Mouse (Mus musculus) liver, adult 2 months (tissue): Measurements from ENCODE around the gene Notch3. TPM values are rescaled to one million over a fixed set of nuclear protein-coding genes. Genes with fewer than 3 reads are reported as not detected.
A peak's percentile ranks its signal among the peaks of the same experiment; 100 is the strongest.

Source experiments
- DNase-seq: peaks from one replicate; pipeline ENCODE4 v3.0.0-alpha.2; 2011; ENCODE audit warnings: low read depth, low spot score; ENCODE audit errors: extremely low read depth
- H3K27ac ChIP-seq: fragments of 200-500 bp; replicated peaks from 2 replicates; pipeline ENCODE4 v1.5.1; 2012; ENCODE audit warnings: low read depth, mild to moderate bottlenecking, control low read depth, inconsistent platforms, low read length; ENCODE audit not compliant: insufficient read depth
- H3K27me3 ChIP-seq: fragments of 200-500 bp; 2 replicates; pipeline ENCODE4 v1.6.1; 2012; ENCODE audit warnings: mild to moderate bottlenecking, moderate library complexity, low read length, inconsistent platforms; ENCODE audit not compliant: control insufficient read depth, insufficient read depth
- H3K36me3 ChIP-seq: fragments of 200-500 bp; 2 replicates; pipeline ENCODE4 v1.6.1; 2012; ENCODE audit warnings: low read length, inconsistent platforms; ENCODE audit not compliant: control insufficient read depth, insufficient read depth
- H3K4me1 ChIP-seq: fragments of 200-500 bp; 2 replicates; pipeline ENCODE4 v1.6.1; 2011; ENCODE audit warnings: low read length; ENCODE audit not compliant: control insufficient read depth, insufficient read depth
- H3K4me3 ChIP-seq: fragments of 200-500 bp; 2 replicates; pipeline ENCODE4 v1.5.1; 2011; ENCODE audit warnings: low read depth, mild to moderate bottlenecking, control low read depth, low read length, moderate library complexity; ENCODE audit not compliant: insufficient read depth
- H3K79me2 ChIP-seq: fragments of 200-500 bp; 2 replicates; pipeline ENCODE4 v1.6.1; 2012; ENCODE audit warnings: inconsistent platforms, mild to moderate bottlenecking, low read length, moderate library complexity; ENCODE audit not compliant: control insufficient read depth, insufficient read depth
- H3K9ac ChIP-seq: fragments of 200-500 bp; 2 replicates; pipeline ENCODE4 v1.6.1; 2012; ENCODE audit warnings: low read depth, mild to moderate bottlenecking, control low read depth, inconsistent platforms, low read length
- CTCF ChIP-seq: fragments of 200-500 bp; IDR thresholded peaks from 2 replicates; pipeline ENCODE4 v1.5.1; 2011; ENCODE audit warnings: low read depth, low read length, control low read depth
- POLR2A ChIP-seq: fragments of 200-500 bp; IDR thresholded peaks from 2 replicates; pipeline ENCODE4 v1.6.1; 2011; ENCODE audit warnings: low read length, control low read depth; ENCODE audit not compliant: insufficient read depth; ENCODE audit errors: extremely low read depth
- WGBS: fragments of 180-500 bp; shearing (Covaris S2); methylation state at CpG from one replicate; pipeline ENCODE4 v1.1.7; 2018; 5-methylcytosine and 5-hydroxymethylcytosine counted together
- polyA plus RNA-seq: library from polyadenylated mRNA; depleted of rRNA; stranded (reverse); fragments of >200 nt; gene quantifications from 2 replicates; pipeline ENCODE4 v1.2.3, GENCODE M21; 2012
- total RNA-seq: library from RNA; depleted of rRNA; stranded (reverse); fragments of >200 nt; gene quantifications from 2 replicates; pipeline ENCODE4 v1.2.3, GENCODE M21; 2014

Notch3 gene
- total and polyA plus RNA-seq, 2 experiments = 0.55 to 1.3 TPM

GRCm38 (mm10) chr17:32146718-32147117, 19.9 kb downstream of the Notch3 start:
- H3K79me2 ChIP-seq = no peaks in the 10 kb centered on the region
- no peaks in the 10 kb centered on the region for H3K36me3 ChIP-seq
- no peak overlapping the region for H3K27ac ChIP-seq
- no peaks in the 10 kb centered on the region; the same call in 1 of the 2 replicates for H3K27me3 ChIP-seq
- DNase-seq = no peak
- 96% methylated on average over 8 of the region's 8 CpGs for WGBS
- H3K4me1 ChIP-seq = no peaks in the 10 kb centered on the region
- no peak overlapping the region for H3K4me3 ChIP-seq
- no peak for TF ChIP-seq CTCF
- no peak for TF ChIP-seq POLR2A
- no peak overlapping the region for H3K9ac ChIP-seq

DNA sequence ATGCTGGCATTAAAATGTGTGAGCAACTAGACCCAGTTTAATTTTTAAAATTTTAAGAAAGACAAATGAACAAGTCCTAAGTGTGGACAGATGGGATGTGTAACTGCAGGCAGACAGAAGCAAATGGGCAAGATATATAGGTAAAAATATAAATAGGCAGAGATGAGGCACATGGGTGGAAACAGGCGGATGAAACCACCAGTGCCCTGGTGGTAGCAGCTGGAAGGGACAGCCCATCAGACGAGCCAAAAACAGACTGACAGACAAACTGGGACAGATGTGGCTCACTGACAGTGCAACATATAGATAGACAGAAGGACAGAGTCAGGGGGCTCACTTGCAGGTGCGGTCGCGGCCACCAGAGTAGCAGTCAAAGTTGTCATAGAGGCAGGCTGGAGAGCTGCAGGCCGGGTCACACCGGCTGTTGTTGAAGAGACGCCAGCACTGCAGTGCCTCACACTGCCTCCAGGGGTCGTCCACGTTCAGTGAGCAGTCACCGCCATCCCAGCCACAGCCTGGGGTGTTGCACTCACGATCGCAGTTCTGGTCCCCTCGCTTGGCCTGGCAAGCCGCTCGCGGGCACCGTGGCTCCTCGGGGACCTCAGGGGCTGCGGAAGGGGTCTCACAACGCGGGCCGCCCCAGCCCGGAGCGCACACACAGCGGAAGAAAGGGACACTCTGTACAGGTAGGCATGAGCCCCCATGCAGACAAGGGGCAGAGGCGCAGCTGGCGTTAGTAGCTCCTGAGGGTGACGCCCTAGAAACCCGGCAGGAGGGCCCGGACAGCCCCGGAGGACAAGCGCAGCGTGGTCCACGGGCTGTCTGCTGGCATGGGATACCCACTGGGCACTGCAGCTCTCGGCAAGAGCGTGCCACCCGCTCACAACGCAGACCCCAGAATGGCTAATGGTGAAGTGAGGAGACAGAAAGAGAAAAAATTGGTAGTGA, 23.5 kb downstream of the Notch3 start:
- Histone ChIP-seq H3K9ac (peak overlapping the region; percentile 69), H3K36me3 (no peaks in the 10 kb centered on the region), H3K4me1 (no peaks in the 10 kb centered on the region), H3K27ac (no peak overlapping the region), H3K4me3 (peak overlapping the region; percentile 51; the same call in 1 of the 2 replicates), H3K79me2 (no peaks in the 10 kb centered on the region), H3K27me3 (no peaks in the 10 kb centered on the region; the same call in 1 of the 2 replicates)
- WGBS = 17% methylated on average over 39 of the region's 39 CpGs
- DNase-seq = peak; percentile 48
- TF ChIP-seq POLR2A = no peak
- peak; percentile 94 for TF ChIP-seq CTCF

GRCm38 (mm10) chr17:32142234-32142633, 24.4 kb downstream of the Notch3 start:
- TF ChIP-seq CTCF = no peak
- TF ChIP-seq POLR2A = no peak
- Histone ChIP-seq H3K27me3 (no peaks in the 10 kb centered on the region; the same call in 1 of the 2 replicates), H3K79me2 (no peaks in the 10 kb centered on the region), H3K4me3 (no peak overlapping the region), H3K27ac (no peak overlapping the region), H3K4me1 (no peaks in the 10 kb centered on the region), H3K36me3 (no peaks in the 10 kb centered on the region), H3K9ac (no peak overlapping the region)
- DNase-seq = no peak
- WGBS = 92% methylated on average over 1 of the region's 1 CpGs

- DNase-seq = no peak
These were observed 33.3 kb downstream of the Notch3 start for GRCm38 (mm10) chr17:32133375-32133774.

DNA sequence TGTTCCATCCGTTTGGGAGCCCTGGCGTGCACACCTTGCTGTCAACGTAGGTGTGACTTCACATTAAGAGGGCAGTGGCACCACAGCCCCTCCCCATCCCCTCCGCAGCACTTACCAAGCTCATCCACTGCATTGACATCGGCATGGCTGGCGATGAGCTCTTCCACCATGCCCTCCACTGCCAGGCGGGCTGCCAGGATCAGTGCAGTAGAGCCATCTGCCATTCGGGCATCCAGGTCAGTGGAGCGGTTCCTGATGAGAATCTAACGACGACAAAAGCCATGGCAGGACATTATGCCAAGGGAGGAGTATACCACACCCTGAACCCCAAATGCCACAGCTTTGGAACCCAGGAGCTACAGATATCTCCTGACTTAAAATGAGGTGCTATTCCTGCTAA, 34.6 kb downstream of the Notch3 start:
- no peak overlapping the region for H3K9ac ChIP-seq
- no peaks in the 10 kb centered on the region for H3K27me3 ChIP-seq
- H3K4me1 ChIP-seq = no peaks in the 10 kb centered on the region
- DNase-seq = no peak
- no peak overlapping the region for H3K27ac ChIP-seq
- H3K36me3 ChIP-seq = no peaks in the 10 kb centered on the region
- WGBS = 90% methylated on average over 11 of the region's 11 CpGs
- H3K4me3 ChIP-seq = no peak overlapping the region
- TF ChIP-seq CTCF (no peak), POLR2A (no peak)
- no peaks in the 10 kb centered on the region for H3K79me2 ChIP-seq

More at GRCm38 (mm10) chr17:32133375-32133774, 33.3 kb downstream of the Notch3 start:
- 88% methylated on average over 16 of the region's 16 CpGs for WGBS
- Histone ChIP-seq H3K9ac (no peak overlapping the region), H3K4me3 (no peak overlapping the region), H3K79me2 (no peaks in the 10 kb centered on the region), H3K27me3 (no peaks in the 10 kb centered on the region), H3K27ac (no peak overlapping the region), H3K36me3 (no peaks in the 10 kb centered on the region), H3K4me1 (no peaks in the 10 kb centered on the region)
- TF ChIP-seq CTCF = no peak
- TF ChIP-seq POLR2A = no peak

- Histone ChIP-seq H3K4me1 (no peaks in the 10 kb centered on the region), H3K4me3 (no peak overlapping the region), H3K9ac (no peak overlapping the region), H3K27ac (no peak overlapping the region), H3K27me3 (no peaks in the 10 kb centered on the region), H3K36me3 (no peaks in the 10 kb centered on the region), H3K79me2 (no peaks in the 10 kb centered on the region)
- TF ChIP-seq POLR2A (no peak), CTCF (no peak)
- DNase-seq = no peak
- WGBS = 90% methylated on average over 9 of the region's 9 CpGs
These were observed 36.1 kb downstream of the Notch3 start for GRCm38 (mm10) chr17:32130506-32130905.
